Mouse (Mus musculus): ENCODE measurements at regions not wholly inside any gene's neighbourhood (a gene's known extent, or its start where the extent isn't known, plus 50 kb on each side); places are given as distances from the start of the nearest gene placed in this dataset.

- Histone ChIP-seq H3K36me3 (ENCODE audit: control insufficient read depth, insufficient read depth, low read length) (no peaks in the 10 kb centered on the region), H3K4me2 (ENCODE audit: low read depth, low read length) (no peak overlapping the region), H3K4me1 (ENCODE audit: control insufficient read depth, insufficient read depth, low read length) (no peaks in the 10 kb centered on the region), H3K27ac (ENCODE audit: low read depth, low read length) (no peak overlapping the region), H3K9me3 (ENCODE audit: control insufficient read depth, low read length) (no peaks in the 10 kb centered on the region), H3K27me3 (ENCODE audit: control insufficient read depth, insufficient read depth, low read length) (no peaks in the 10 kb centered on the region), H3K9ac (replicated peaks; ENCODE audit: low read depth, low read length) (no peak overlapping the region), H3K4me3 (ENCODE audit: low read depth, low read length) (no peak overlapping the region)
- ATAC-seq (ENCODE audit: low read depth), result no peak
- 88% methylated on average over 4 of the region's 4 CpGs for WGBS
Measured at GRCm38 (mm10) chr8:34440771-34441170, 329.2 kb upstream of the Gm10131 start.

GRCm38 (mm10) chr8:34438771-34439170, 327.2 kb upstream of the Gm10131 start:
- ATAC-seq (ENCODE audit: low read depth), result no peak
- H3K36me3 ChIP-seq (ENCODE audit: control insufficient read depth, insufficient read depth, low read length), result no peaks in the 10 kb centered on the region
- no peak overlapping the region for H3K4me3 ChIP-seq (ENCODE audit: low read depth, low read length)
- H3K27ac ChIP-seq (ENCODE audit: low read depth, low read length), result no peak overlapping the region
- 85% methylated on average over 2 of the region's 2 CpGs for WGBS
- H3K9me3 ChIP-seq (ENCODE audit: control insufficient read depth, low read length), result no peaks in the 10 kb centered on the region
- H3K27me3 ChIP-seq (ENCODE audit: control insufficient read depth, insufficient read depth, low read length), result no peaks in the 10 kb centered on the region
- H3K9ac ChIP-seq (replicated peaks; ENCODE audit: low read depth, low read length), result no peak overlapping the region
- no peak overlapping the region for H3K4me2 ChIP-seq (ENCODE audit: low read depth, low read length)
- H3K4me1 ChIP-seq (ENCODE audit: control insufficient read depth, insufficient read depth, low read length), result no peaks in the 10 kb centered on the region

- Histone ChIP-seq H3K27ac (ENCODE audit: low read depth, low read length) (no peak overlapping the region), H3K36me3 (ENCODE audit: control insufficient read depth, insufficient read depth, low read length) (no peaks in the 10 kb centered on the region), H3K27me3 (ENCODE audit: control insufficient read depth, insufficient read depth, low read length) (no peaks in the 10 kb centered on the region), H3K4me1 (ENCODE audit: control insufficient read depth, insufficient read depth, low read length) (no peaks in the 10 kb centered on the region), H3K4me3 (ENCODE audit: low read depth, low read length) (no peak overlapping the region), H3K9me3 (ENCODE audit: control insufficient read depth, low read length) (no peaks in the 10 kb centered on the region), H3K9ac (replicated peaks; ENCODE audit: low read depth, low read length) (no peak overlapping the region), H3K4me2 (ENCODE audit: low read depth, low read length) (no peak overlapping the region)
- 97% methylated on average over 7 of the region's 7 CpGs for WGBS
- ATAC-seq (ENCODE audit: low read depth), result no peak
Measured at GRCm38 (mm10) chr8:34431985-34432384, 320.4 kb upstream of the Gm10131 start.

- Histone ChIP-seq H3K4me3 (ENCODE audit: low read depth, low read length) (no peak overlapping the region), H3K36me3 (ENCODE audit: control insufficient read depth, insufficient read depth, low read length) (no peaks in the 10 kb centered on the region), H3K27ac (ENCODE audit: low read depth, low read length) (no peak overlapping the region), H3K9ac (replicated peaks; ENCODE audit: low read depth, low read length) (no peak overlapping the region), H3K4me2 (ENCODE audit: low read depth, low read length) (no peak overlapping the region), H3K4me1 (ENCODE audit: control insufficient read depth, insufficient read depth, low read length) (no peaks in the 10 kb centered on the region), H3K27me3 (ENCODE audit: control insufficient read depth, insufficient read depth, low read length) (no peaks in the 10 kb centered on the region), H3K9me3 (ENCODE audit: control insufficient read depth, low read length) (no peaks in the 10 kb centered on the region)
- 89% methylated on average over 3 of the region's 3 CpGs for WGBS
- no peak for ATAC-seq (ENCODE audit: low read depth)
Measured at GRCm38 (mm10) chr8:34429231-34429630, 317.7 kb upstream of the Gm10131 start.

GRCm38 (mm10) chr8:34401571-34401970, 290.0 kb upstream of the Gm10131 start:
- Histone ChIP-seq H3K27ac (ENCODE audit: low read depth, low read length) (no peak overlapping the region), H3K4me1 (ENCODE audit: control insufficient read depth, insufficient read depth, low read length) (peaks cover 20% of the 10 kb centered on the region), H3K27me3 (ENCODE audit: control insufficient read depth, insufficient read depth, low read length) (no peaks in the 10 kb centered on the region), H3K4me3 (ENCODE audit: low read depth, low read length) (no peak overlapping the region), H3K9me3 (ENCODE audit: control insufficient read depth, low read length) (no peaks in the 10 kb centered on the region), H3K36me3 (ENCODE audit: control insufficient read depth, insufficient read depth, low read length) (no peaks in the 10 kb centered on the region), H3K9ac (replicated peaks; ENCODE audit: low read depth, low read length) (no peak overlapping the region), H3K4me2 (ENCODE audit: low read depth, low read length) (no peak overlapping the region)
- ATAC-seq (ENCODE audit: low read depth), result 0 out of 2 replicates have a peak, but pooled peaks have one; percentile 19
- WGBS, result 53% methylated on average over 3 of the region's 3 CpGs

- 41% methylated on average over 14 of the region's 14 CpGs for WGBS
- peak overlapping the region; percentile 83 for H3K27ac ChIP-seq (ENCODE audit: low read depth, low read length)
- peaks cover 20% of the 10 kb centered on the region for H3K4me1 ChIP-seq (ENCODE audit: control insufficient read depth, insufficient read depth, low read length)
- H3K27me3 ChIP-seq (ENCODE audit: control insufficient read depth, insufficient read depth, low read length), result no peaks in the 10 kb centered on the region
- no peak overlapping the region for H3K9ac ChIP-seq (replicated peaks; ENCODE audit: low read depth, low read length)
- no peak overlapping the region for H3K4me3 ChIP-seq (ENCODE audit: low read depth, low read length)
- no peaks in the 10 kb centered on the region for H3K9me3 ChIP-seq (ENCODE audit: control insufficient read depth, low read length)
- no peak for ATAC-seq (ENCODE audit: low read depth)
- H3K4me2 ChIP-seq (ENCODE audit: low read depth, low read length), result no peak overlapping the region
- H3K36me3 ChIP-seq (ENCODE audit: control insufficient read depth, insufficient read depth, low read length), result no peaks in the 10 kb centered on the region
Measured at GRCm38 (mm10) chr8:34398914-34399813, 287.6 kb upstream of the Gm10131 start.

- peak overlapping the region; percentile 83 for H3K27ac ChIP-seq (ENCODE audit: low read depth, low read length)
- 29% methylated on average over 23 of the region's 23 CpGs for WGBS
- no peak overlapping the region; the same call in 1 of the 2 replicates for H3K4me2 ChIP-seq (ENCODE audit: low read depth, low read length)
- H3K36me3 ChIP-seq (ENCODE audit: control insufficient read depth, insufficient read depth, low read length), result no peaks in the 10 kb centered on the region
- peak overlapping the region; percentile 34; the same call in 1 of the 2 replicates for H3K9ac ChIP-seq (replicated peaks; ENCODE audit: low read depth, low read length)
- H3K4me3 ChIP-seq (ENCODE audit: low read depth, low read length), result no peak overlapping the region
- H3K27me3 ChIP-seq (ENCODE audit: control insufficient read depth, insufficient read depth, low read length), result no peaks in the 10 kb centered on the region
- peak; percentile 62 for ATAC-seq (ENCODE audit: low read depth)
- H3K9me3 ChIP-seq (ENCODE audit: control insufficient read depth, low read length), result no peaks in the 10 kb centered on the region
- H3K4me1 ChIP-seq (ENCODE audit: control insufficient read depth, insufficient read depth, low read length), result peaks cover 23% of the 10 kb centered on the region
Measured at GRCm38 (mm10) chr8:34397583-34398411, 286.3 kb upstream of the Gm10131 start.

- no peaks in the 10 kb centered on the region for H3K9me3 ChIP-seq (ENCODE audit: control insufficient read depth, low read length)
- no peaks in the 10 kb centered on the region for H3K36me3 ChIP-seq (ENCODE audit: control insufficient read depth, insufficient read depth, low read length)
- no peak overlapping the region; the same call in 1 of the 2 replicates for H3K9ac ChIP-seq (replicated peaks; ENCODE audit: low read depth, low read length)
- H3K27me3 ChIP-seq (ENCODE audit: control insufficient read depth, insufficient read depth, low read length), result no peaks in the 10 kb centered on the region
- 62% methylated on average over 4 of the region's 4 CpGs for WGBS
- H3K4me3 ChIP-seq (ENCODE audit: low read depth, low read length), result no peak overlapping the region
- peaks cover 29% of the 10 kb centered on the region for H3K4me1 ChIP-seq (ENCODE audit: control insufficient read depth, insufficient read depth, low read length)
- H3K27ac ChIP-seq (ENCODE audit: low read depth, low read length), result peak overlapping the region; percentile 83
- H3K4me2 ChIP-seq (ENCODE audit: low read depth, low read length), result no peak overlapping the region; the same call in 1 of the 2 replicates
- ATAC-seq (ENCODE audit: low read depth), result no peak
Measured at GRCm38 (mm10) chr8:34397225-34397582, 285.7 kb upstream of the Gm10131 start.

All from neural tube, embryonic 14.5 days (tissue).